Mouse (Mus musculus) spleen, adult 2 months (tissue): ENCODE results near the gene Plau. TPM values are rescaled to one million over a fixed set of nuclear protein-coding genes. Genes with fewer than 3 reads are reported as not detected.

Source experiments
- DNase-seq, 2 experiments: peaks; one replicate each; pipeline versions ENCODE4 v3.0.0 to v3.0.0-alpha.2; 2012 to 2021; ENCODE audit warnings: low spot score in 2 of 2, low read depth in 1 of 2
- H3K27ac ChIP-seq: fragments of 200-500 bp; 2 replicates; pipeline ENCODE4 v1.5.1; 2012; ENCODE audit warnings: low read length, inconsistent platforms; ENCODE audit not compliant: insufficient read depth
- H3K27me3 ChIP-seq: fragments of 200-500 bp; 2 replicates; pipeline ENCODE4 v1.6.1; 2012; ENCODE audit warnings: mild to moderate bottlenecking, moderate library complexity, low read length, inconsistent platforms; ENCODE audit not compliant: control insufficient read depth, insufficient read depth
- H3K36me3 ChIP-seq: fragments of 200-500 bp; 2 replicates; pipeline ENCODE4 v1.6.1; 2012; ENCODE audit warnings: mild to moderate bottlenecking, low read length, inconsistent platforms; ENCODE audit not compliant: control insufficient read depth, insufficient read depth
- H3K4me1 ChIP-seq: fragments of 200-500 bp; 2 replicates; pipeline ENCODE4 v1.6.1; 2011; ENCODE audit warnings: inconsistent platforms; ENCODE audit not compliant: control insufficient read depth, insufficient read depth, insufficient read length
- H3K4me3 ChIP-seq: fragments of 200-500 bp; 2 replicates; pipeline ENCODE4 v1.5.1; 2011; ENCODE audit warnings: mild to moderate bottlenecking, inconsistent platforms; ENCODE audit not compliant: insufficient read depth, insufficient read length; ENCODE audit errors: extremely low read depth
- CTCF ChIP-seq: fragments of 200-500 bp; IDR thresholded peaks from 2 replicates; pipeline ENCODE4 v1.5.1; 2011; ENCODE audit warnings: mild to moderate bottlenecking, inconsistent platforms; ENCODE audit not compliant: insufficient read depth, insufficient read length, insufficient replicate concordance; ENCODE audit errors: extremely low read depth
- POLR2A ChIP-seq: fragments of 200-500 bp; IDR thresholded peaks from 2 replicates; pipeline ENCODE4 v1.6.1; 2011; ENCODE audit warnings: low read depth, low read length, inconsistent platforms
- WGBS: fragments of 180-500 bp; shearing (Covaris S2); methylation state at CpG from one replicate; pipeline ENCODE4 v1.1.7; 2018; 5-methylcytosine and 5-hydroxymethylcytosine counted together
- polyA plus RNA-seq: library from polyadenylated mRNA; depleted of rRNA; stranded (reverse); fragments of >200 nt; gene quantifications from 2 replicates; pipeline ENCODE4 v1.2.3, GENCODE M21; 2012; rRNA removed

The Plau gene
- 1.0 and 1.2 TPM in 2 replicates for polyA plus RNA-seq

GRCm38 (mm10) chr14:20836171-20836904, at the start of gene Plau:
Gene Plau (plus strand): TSS chr14:20836660.
- H3K4me3 ChIP-seq: peak within 1 kb of the TSS; percentile 59
- TF ChIP-seq POLR2A (no peak), CTCF (no peak)
- no peaks in the 10 kb centered on the region for H3K4me1 ChIP-seq
- no peaks in the 10 kb centered on the region for H3K36me3 ChIP-seq
- WGBS: 2% methylated on average over 31 of the region's 33 CpGs
- peaks cover 2% of the 10 kb centered on the region; the same call in 1 of the 2 replicates for H3K27me3 ChIP-seq
- 0 out of 2 replicates have a peak within 1 kb of the TSS, but pooled peaks have one; percentile 5 for H3K27ac ChIP-seq
- peak in 1 of 2 experiments; percentile 53 for DNase-seq

GRCm38 (mm10) chr14:20788151-20788550, 48.3 kb upstream of the Plau start:
- no peaks in the 10 kb centered on the region for H3K36me3 ChIP-seq
- no peak for TF ChIP-seq POLR2A
- no peak for TF ChIP-seq CTCF
- WGBS: 89% methylated on average over 3 of the region's 3 CpGs

DNA sequence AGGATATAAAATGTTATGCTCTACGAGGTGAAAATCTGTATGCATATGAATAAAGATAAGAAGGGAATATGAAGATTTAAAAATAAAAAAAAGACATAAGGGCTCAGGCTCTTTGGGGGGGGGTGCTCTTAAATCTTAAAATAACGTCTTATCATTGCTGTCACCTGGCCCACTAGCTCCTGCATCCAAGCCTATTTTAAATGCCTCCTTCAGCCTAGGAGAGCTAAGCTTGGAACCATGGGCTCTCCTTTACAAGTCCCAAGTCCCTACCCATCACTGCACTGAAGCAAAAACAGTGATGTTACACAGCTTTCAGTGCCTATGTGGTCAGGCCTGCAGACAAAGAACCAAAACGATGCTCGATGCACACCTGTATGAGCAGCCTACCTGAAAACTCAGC, 46.9 kb upstream of the Plau start:
- WGBS: 86% methylated on average over 4 of the region's 4 CpGs
- DNase-seq: no peak
- no peak for TF ChIP-seq CTCF
- no peak for TF ChIP-seq POLR2A
- Histone ChIP-seq H3K27me3 (no peaks in the 10 kb centered on the region), H3K36me3 (no peaks in the 10 kb centered on the region), H3K4me3 (no peak overlapping the region), H3K27ac (no peak overlapping the region), H3K4me1 (peaks cover 33% of the 10 kb centered on the region)

More at GRCm38 (mm10) chr14:20788151-20788550, 48.3 kb upstream of the Plau start:
- Histone ChIP-seq H3K27me3 (no peaks in the 10 kb centered on the region), H3K27ac (no peak overlapping the region), H3K4me1 (peaks cover 26% of the 10 kb centered on the region), H3K4me3 (no peak overlapping the region)
- no peak for DNase-seq

GRCm38 (mm10) chr14:20790445-20790844, 46.0 kb upstream of the Plau start:
- Histone ChIP-seq H3K4me1 (peaks cover 31% of the 10 kb centered on the region), H3K27me3 (no peaks in the 10 kb centered on the region), H3K4me3 (no peak overlapping the region), H3K27ac (no peak overlapping the region), H3K36me3 (no peaks in the 10 kb centered on the region)
- whole genome bisulfite sequencing: 92% methylated on average over 5 of the region's 5 CpGs
- no peak for TF ChIP-seq POLR2A
- TF ChIP-seq CTCF: no peak
- no peak for DNase-seq

DNA sequence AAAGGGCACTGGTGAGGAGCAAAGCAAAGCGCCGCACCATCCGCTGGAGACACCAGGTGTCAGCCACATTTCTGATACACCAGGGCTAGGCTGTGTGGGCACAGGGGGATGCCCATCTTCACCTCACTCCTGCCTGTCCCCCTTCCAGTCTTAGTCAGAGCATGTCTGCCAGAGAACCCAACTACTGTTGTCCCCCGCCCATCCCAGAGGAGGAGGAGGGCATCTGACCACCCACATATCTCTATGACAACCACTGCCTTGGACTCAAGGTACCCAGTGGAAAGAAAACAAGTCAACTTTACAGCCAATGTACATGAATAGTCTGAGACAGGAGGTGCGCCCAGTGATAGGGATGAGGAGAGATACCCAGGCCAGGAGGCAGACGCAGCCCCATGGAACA, 45.5 kb upstream of the Plau start:
- 95% methylated on average over 6 of the region's 6 CpGs for WGBS
- Histone ChIP-seq H3K4me1 (peaks cover 30% of the 10 kb centered on the region), H3K27ac (no peak overlapping the region), H3K4me3 (no peak overlapping the region), H3K27me3 (no peaks in the 10 kb centered on the region), H3K36me3 (no peaks in the 10 kb centered on the region)
- TF ChIP-seq POLR2A (no peak), CTCF (no peak)
- DNase-seq: no peak

GRCm38 (mm10) chr14:20791511-20792242, 44.8 kb upstream of the Plau start:
- DNase-seq: no peak
- H3K27ac ChIP-seq: no peak overlapping the region
- peaks cover 26% of the 10 kb centered on the region for H3K4me1 ChIP-seq
- H3K4me3 ChIP-seq: no peak overlapping the region
- 74% methylated on average over 16 of the region's 16 CpGs for WGBS
- no peaks in the 10 kb centered on the region for H3K27me3 ChIP-seq
- TF ChIP-seq POLR2A: no peak
- TF ChIP-seq CTCF: no peak
- H3K36me3 ChIP-seq: no peaks in the 10 kb centered on the region
